Mouse (Mus musculus) stomach, embryonic 14.5 days (tissue): Measurements from ENCODE around the gene Platr17. TPM values are rescaled to one million over a fixed set of nuclear protein-coding genes. Genes with fewer than 3 reads are reported as not detected.
"Not testable (repeated sequence)": the region's sequence is repeated elsewhere in the genome, so short reads cannot be mapped to it uniquely, and the experiment has no call there.

ENCODE experiments used
- ATAC-seq: fragments of 200-750 bp; cut with Nextera tagmentation; 2 replicates; pipeline ENCODE4 v1.8.0; 2017; ENCODE audit warnings: low read depth, moderate TSS enrichment; ENCODE audit not compliant: insufficient number of reproducible peaks, insufficient read depth, low FRiP score
- H3K27ac ChIP-seq: fragments of 300-500 bp; sonication (generic); 2 replicates; pipeline ENCODE4 v1.5.1; 2014; ENCODE audit warnings: mild to moderate bottlenecking, low read length, moderate library complexity, mixed read lengths
- H3K27me3 ChIP-seq: fragments of 300-500 bp; sonication (generic); 2 replicates; pipeline ENCODE4 v1.6.1; 2014; ENCODE audit warnings: low read length, control low read depth, mixed read lengths; ENCODE audit not compliant: control insufficient read depth, insufficient read depth
- H3K36me3 ChIP-seq: fragments of 300-500 bp; sonication (generic); 2 replicates; pipeline ENCODE4 v1.6.1; 2014; ENCODE audit warnings: mild to moderate bottlenecking, control low read depth, low read length, moderate library complexity, mixed read lengths; ENCODE audit not compliant: control insufficient read depth, insufficient read depth
- H3K4me1 ChIP-seq: fragments of 300-500 bp; sonication (generic); 2 replicates; pipeline ENCODE4 v1.6.1; 2014; ENCODE audit warnings: low read length, control low read depth, mixed read lengths; ENCODE audit not compliant: control insufficient read depth, insufficient read depth
- H3K4me2 ChIP-seq: fragments of 300-500 bp; sonication (generic); replicated peaks from 2 replicates; pipeline ENCODE4 v1.6.1; 2014; ENCODE audit warnings: low read depth, low read length, control low read depth
- H3K4me3 ChIP-seq: fragments of 300-500 bp; sonication (generic); 2 replicates; pipeline ENCODE4 v1.5.1; 2014; ENCODE audit warnings: low read depth, low read length, control low read depth
- H3K9ac ChIP-seq: fragments of 300-500 bp; sonication (generic); replicated peaks from 2 replicates; pipeline ENCODE4 v1.6.1; 2014; ENCODE audit warnings: low read depth, mild to moderate bottlenecking, control low read depth, low read length, moderate library complexity, mixed read lengths
- H3K9me3 ChIP-seq: fragments of 300-500 bp; sonication (generic); 2 replicates; pipeline ENCODE4 v1.6.1; 2016; ENCODE audit warnings: low read depth, low read length, control low read depth; ENCODE audit not compliant: control insufficient read depth
- whole genome bisulfite sequencing: fragments of 180-500 bp; shearing (Covaris S2); extraction: QIAGEN DNeasy Blood & Tissue Kit; methylation state at CpG from one replicate; pipeline ENCODE4 v1.1.7; 2014; 5-methylcytosine and 5-hydroxymethylcytosine counted together
- polyA plus RNA-seq: library from polyadenylated mRNA; unstranded; fragments of >200 nt; fragmentation: Nextera tagmentation; extraction: Ambion mirVana; gene quantifications from 2 replicates; pipeline ENCODE4 v1.2.1, GENCODE M21; 2014

Platr17 gene
- polyA plus RNA-seq, 1 experiment from 2014 or later, result 0.54 TPM

DNA sequence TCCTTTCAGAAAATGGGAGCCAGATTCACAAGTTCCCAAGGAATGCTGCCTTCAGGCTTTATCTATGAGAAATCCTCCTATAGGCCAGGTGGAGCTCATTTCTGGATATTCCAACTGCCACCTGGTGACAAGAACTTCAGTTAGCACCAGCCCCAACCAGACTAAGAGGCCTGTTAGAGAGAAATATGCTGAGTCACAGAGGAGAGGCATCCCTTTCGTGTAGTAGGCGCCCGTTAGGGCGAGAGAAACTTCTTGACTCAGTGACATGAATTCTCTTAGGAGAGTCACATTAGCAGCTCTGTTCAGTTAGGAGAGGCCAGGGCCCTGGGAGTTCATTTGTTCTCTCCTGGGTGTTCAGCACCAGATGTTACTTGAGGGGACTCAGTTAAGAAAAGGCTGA, 5.3 kb upstream of the Platr17 start:
- no peak for ATAC-seq
- H3K4me2 ChIP-seq, result no peak overlapping the region
- 70% methylated on average over 4 of the region's 4 CpGs for WGBS
- no peaks in the 10 kb centered on the region for H3K4me1 ChIP-seq
- no peak overlapping the region for H3K4me3 ChIP-seq
- H3K9ac ChIP-seq, result no peak overlapping the region
- H3K27me3 ChIP-seq, result no peaks in the 10 kb centered on the region
- H3K27ac ChIP-seq, result no peak overlapping the region
- H3K9me3 ChIP-seq, result no peaks in the 10 kb centered on the region
- no peaks in the 10 kb centered on the region for H3K36me3 ChIP-seq

DNA sequence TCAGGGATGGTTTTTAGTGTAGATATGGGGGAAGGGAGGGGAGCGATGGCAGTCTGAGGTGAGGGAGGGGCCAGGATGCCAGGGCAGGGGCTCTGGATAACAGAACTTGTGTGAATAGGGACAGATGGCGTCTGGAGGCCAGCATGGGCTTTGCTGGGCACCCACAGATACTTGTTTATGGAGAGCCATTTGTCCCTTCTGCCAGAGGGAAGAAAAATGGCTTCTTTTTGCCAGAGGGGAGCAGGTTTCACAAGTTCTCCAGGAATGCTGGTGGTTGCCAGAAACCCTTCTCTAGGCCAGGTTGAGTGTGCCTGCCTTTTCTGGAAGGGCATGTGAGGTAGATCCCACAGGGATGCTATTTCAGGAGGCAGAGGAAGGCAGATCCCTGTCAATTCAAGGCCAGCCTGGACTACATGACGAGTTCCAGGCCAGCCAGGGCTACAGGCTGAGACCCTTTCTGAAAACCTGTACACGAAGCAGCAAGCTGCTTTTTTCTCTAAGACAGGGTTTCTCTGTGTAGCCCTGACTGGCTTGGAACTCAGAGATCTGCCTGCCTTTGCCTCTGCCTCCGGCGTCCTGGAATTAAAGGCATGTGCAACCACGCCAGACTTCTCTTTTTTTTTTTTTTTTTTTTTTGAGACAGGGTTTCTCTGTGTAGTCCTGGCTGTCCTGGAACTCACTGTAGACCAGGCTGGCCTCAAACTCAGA, 4.5 kb upstream of the Platr17 start:
- H3K4me1 ChIP-seq, result no peaks in the 10 kb centered on the region

DNA sequence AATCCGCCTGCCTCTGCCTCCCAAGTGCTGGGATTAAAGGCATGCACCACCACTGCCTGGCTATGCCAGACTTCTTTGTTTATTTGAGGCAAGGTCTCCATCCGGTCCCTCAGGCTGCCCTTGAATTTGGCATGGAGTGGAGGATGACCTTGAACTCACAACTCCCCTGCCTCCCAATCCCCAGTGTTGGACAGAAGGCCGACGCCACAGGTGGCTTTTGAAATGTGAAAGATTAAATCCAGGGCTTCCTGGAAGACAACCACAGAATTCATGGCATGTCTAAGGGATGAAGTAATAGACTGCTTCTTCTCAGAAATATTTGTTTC, 4.0 kb upstream of the Platr17 start:
- no peaks in the 10 kb centered on the region for H3K36me3 ChIP-seq
- ATAC-seq, result no peak
- H3K4me3 ChIP-seq, result no peak overlapping the region
- H3K9me3 ChIP-seq, result no peaks in the 10 kb centered on the region
- WGBS, result 78% methylated on average over 4 of the region's 4 CpGs
- H3K27ac ChIP-seq, result no peak overlapping the region
- H3K4me1 ChIP-seq, result no peaks in the 10 kb centered on the region
- no peak overlapping the region for H3K4me2 ChIP-seq
- no peaks in the 10 kb centered on the region for H3K27me3 ChIP-seq
- H3K9ac ChIP-seq, result no peak overlapping the region

More for the DNA sequence above, 4.5 kb upstream of the Platr17 start:
- H3K9ac ChIP-seq, result no peak overlapping the region
- H3K4me3 ChIP-seq, result no peak overlapping the region
- no peaks in the 10 kb centered on the region for H3K9me3 ChIP-seq
- 59% methylated on average over 7 of the region's 7 CpGs for WGBS
- no peak for ATAC-seq
- no peaks in the 10 kb centered on the region for H3K36me3 ChIP-seq
- H3K27me3 ChIP-seq, result no peaks in the 10 kb centered on the region
- H3K27ac ChIP-seq, result no peak overlapping the region
- H3K4me2 ChIP-seq, result no peak overlapping the region

DNA sequence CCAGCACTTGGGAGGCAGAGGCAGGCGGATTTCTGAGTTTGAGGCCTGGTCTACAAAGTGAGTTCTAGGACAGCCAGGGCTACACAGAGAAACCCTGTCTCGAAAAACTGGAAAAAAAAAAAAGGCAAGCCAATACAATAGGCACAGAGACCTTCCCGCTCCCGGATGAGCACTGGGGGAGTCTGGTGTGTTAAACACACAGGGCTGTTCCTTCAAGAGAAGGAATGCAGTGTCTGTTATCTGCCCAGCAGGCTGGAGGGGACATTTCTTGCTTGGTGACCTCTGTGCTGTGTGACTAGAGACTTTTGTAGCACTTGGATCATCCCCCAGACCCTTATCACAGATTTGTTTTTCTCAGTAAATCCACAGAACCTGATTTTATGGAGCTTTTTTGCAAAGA, 3.3 kb upstream of the Platr17 start:
- no peaks in the 10 kb centered on the region for H3K36me3 ChIP-seq
- no peak overlapping the region for H3K4me3 ChIP-seq
- no peaks in the 10 kb centered on the region for H3K4me1 ChIP-seq
- ATAC-seq, result no peak
- H3K27ac ChIP-seq, result no peak overlapping the region
- H3K4me2 ChIP-seq, result no peak overlapping the region
- no peak overlapping the region for H3K9ac ChIP-seq
- H3K27me3 ChIP-seq, result no peaks in the 10 kb centered on the region
- no peaks in the 10 kb centered on the region for H3K9me3 ChIP-seq
- WGBS, result 69% methylated on average over 4 of the region's 4 CpGs

DNA sequence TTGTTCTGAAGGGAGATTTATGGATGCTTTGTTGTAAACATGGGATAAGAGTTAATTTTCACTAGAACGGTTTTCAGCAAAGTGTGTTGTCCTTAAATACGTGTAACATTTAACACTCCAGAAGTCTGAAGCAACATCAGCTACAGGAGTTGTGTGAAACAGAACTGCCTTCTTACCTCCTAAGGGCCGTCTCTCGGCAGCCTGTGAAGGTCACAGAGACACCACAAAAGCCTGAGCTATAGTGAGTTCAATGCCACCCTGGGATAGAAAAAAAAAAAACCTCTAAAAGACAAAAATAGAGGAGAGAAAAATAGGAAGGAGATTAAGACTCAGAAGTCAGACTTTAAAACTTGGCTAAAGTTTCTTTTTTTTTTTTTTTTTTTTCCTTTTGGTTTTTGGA, 2.9 kb upstream of the Platr17 start:
- H3K4me1 ChIP-seq, result no peaks in the 10 kb centered on the region
- H3K9me3 ChIP-seq, result no peaks in the 10 kb centered on the region
- H3K36me3 ChIP-seq, result no peaks in the 10 kb centered on the region
- no peak overlapping the region for H3K4me2 ChIP-seq
- H3K27me3 ChIP-seq, result no peaks in the 10 kb centered on the region
- no peak overlapping the region for H3K9ac ChIP-seq
- no peak overlapping the region for H3K27ac ChIP-seq
- WGBS, result 43% methylated on average over 4 of the region's 4 CpGs
- no peak for ATAC-seq
- H3K4me3 ChIP-seq, result no peak overlapping the region

DNA sequence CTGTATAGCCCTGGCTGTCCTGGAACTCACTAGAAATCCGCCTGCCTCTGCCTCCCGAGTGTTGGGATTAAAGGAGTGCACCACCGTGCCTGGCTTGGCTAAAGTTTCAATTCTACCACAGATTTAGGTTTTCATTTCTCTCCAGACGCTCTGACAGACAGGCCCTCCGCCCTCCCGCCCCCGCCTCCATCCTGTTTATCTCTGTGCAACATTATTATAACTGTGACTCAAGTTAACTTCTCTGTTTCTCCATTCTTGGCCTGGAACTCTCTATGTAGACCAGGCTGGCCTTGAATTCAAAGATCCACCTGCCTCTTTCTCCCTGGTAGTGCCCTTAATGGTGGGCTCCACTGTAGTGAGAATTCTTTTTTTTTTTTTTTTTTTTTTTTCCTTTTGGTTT, 2.4 kb upstream of the Platr17 start:
- Histone ChIP-seq H3K4me1 (no peaks in the 10 kb centered on the region), H3K4me3 (no peak overlapping the region), H3K27me3 (no peaks in the 10 kb centered on the region), H3K9ac (no peak overlapping the region), H3K4me2 (no peak overlapping the region), H3K27ac (no peak overlapping the region), H3K36me3 (no peaks in the 10 kb centered on the region), H3K9me3 (no peaks in the 10 kb centered on the region)
- 76% methylated on average over 7 of the region's 7 CpGs for WGBS
- no peak for ATAC-seq

DNA sequence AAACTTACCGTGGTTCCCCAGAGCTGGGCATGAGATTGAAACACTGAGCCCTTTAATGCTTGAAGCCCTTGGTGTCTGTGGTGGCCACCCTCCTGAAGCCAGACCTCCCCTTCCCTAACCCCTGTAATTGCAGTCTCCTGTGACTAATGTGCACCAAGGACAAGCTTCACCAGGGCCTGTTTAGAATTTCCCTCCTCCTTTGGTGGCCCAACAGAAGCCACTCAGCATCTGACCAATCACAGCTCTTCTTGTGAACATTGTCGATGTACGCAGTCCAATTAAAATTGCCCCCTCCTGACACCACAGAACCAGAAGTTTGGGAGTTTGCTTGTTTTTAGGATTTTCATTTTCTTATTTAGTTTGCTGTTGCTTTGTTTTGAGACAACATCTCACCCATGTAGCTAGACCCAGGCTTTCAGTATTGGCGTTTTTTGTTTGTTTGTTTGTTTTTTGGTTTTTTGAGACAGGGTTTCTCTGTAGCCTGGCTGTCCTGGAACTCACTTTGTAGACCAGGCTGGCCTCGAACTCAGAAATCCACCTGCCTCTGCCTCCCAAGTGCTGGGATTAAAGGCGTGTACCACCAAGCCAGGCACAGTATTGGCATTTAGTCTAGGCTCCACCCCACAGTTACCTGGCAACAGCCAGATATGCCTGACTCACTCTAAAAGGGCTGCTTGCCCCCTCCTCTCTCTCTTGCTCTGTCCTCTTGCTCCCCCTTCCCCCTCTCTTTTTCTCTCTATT, 854 bp upstream of the Platr17 start:
- 79% methylated on average over 6 of the region's 6 CpGs for WGBS
- not testable (repeated sequence) for H3K4me2 ChIP-seq, H3K27ac ChIP-seq, H3K36me3 ChIP-seq, H3K4me1 ChIP-seq, ATAC-seq, H3K9ac ChIP-seq, H3K27me3 ChIP-seq, H3K9me3 ChIP-seq, H3K4me3 ChIP-seq

DNA sequence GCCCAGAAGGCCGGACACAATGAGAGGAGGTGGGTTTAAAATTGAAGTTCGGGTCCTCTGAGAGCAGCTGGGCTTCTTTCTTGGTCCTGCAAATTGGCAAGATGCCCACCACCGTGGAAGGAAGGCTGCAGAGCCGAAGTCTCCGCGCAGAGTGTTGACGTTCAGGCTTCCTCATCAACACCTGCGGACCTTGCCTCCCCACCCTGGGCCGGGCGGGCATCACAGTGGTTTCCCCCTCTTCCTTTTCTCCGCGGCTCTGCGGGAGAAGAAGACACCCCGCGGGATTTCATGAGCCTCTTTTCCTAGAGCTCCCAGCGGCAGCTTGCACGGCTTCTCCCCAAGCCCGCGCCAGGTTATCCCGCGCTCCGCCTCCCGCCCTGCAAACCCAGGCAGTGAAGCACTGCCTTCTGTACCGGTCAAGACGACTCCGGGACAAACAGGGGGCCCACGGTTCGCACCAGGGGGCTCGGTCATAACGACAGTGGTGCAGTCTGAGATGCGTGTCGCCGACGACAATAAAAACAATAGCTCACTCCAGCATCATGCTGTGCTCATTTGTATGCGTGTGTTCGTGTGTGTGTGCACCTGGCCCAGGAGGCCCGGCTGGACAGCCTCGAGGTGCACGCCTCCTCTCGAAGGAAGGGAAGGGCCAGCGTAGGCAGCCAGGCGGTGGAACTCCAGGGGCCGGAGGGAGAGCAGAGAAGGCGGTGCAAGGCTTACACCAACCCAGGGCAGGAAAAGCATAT, 3.6 kb downstream of the Platr17 start:
- Histone ChIP-seq H3K27me3 (no peaks in the 10 kb centered on the region), H3K4me2 (peak overlapping the region; percentile 71), H3K4me3 (peak overlapping the region; percentile 95), H3K9ac (peak overlapping the region; percentile 34), H3K27ac (peak overlapping the region; percentile 87), H3K36me3 (peaks cover 24% of the 10 kb centered on the region), H3K4me1 (peaks cover 8% of the 10 kb centered on the region), H3K9me3 (no peaks in the 10 kb centered on the region)
- peak; percentile 46; the same call in 1 of the 2 replicates for ATAC-seq
- WGBS, result under 1% methylated on average over 44 of the region's 44 CpGs
